In genomic region chr11:16932159-16932558, GRCm38 (mm10) we compare ENCODE assay signal across 23 mouse cellular contexts. TPM values are rescaled to one million over a fixed set of nuclear protein-coding genes. Genes with fewer than 3 reads are reported as not detected.
DNase-seq lines count a peak whose midpoint lies in the region; ATAC-seq and TF ChIP-seq lines count a peak whose summit lies in the region.
"Had no signal": no experiment of that assay in that cellular context is flagged by ENCODE, and none has a peak within 500 bp of the region (broad histone marks: within the 10 kb centered on the region; RNA-seq: fewer than 3 reads in every experiment).

No protein-coding gene starts in this region.

- TF ChIP-seq CTCF in liver, adult 2 months (IDR thresholded peaks at IDR 0.05; ENCODE audit: low read depth, low read length), result no peak
- TF ChIP-seq CTCF in bone marrow macrophage, adult 2 months (IDR thresholded peaks at IDR 0.05; ENCODE audit: low read depth, low read length), result no peak

- H3K9me3 ChIP-seq in liver, embryonic 12.5 days (replicated peaks), result no peaks in the 10 kb centered on the region
- peaks cover 2% of the 10 kb centered on the region; the same call in 1 of the 2 replicates for H3K9me3 ChIP-seq in hindbrain, embryonic 16.5 days (ENCODE audit: control insufficient read depth, low read length)
- H3K9me3 ChIP-seq: embryonic facial prominence, embryonic 12.5 days; forebrain, embryonic 12.5 days; G1E; heart, embryonic 15.5 days; hindbrain, embryonic 10.5 days; hindbrain, embryonic 15.5 days had no signal

- TF ChIP-seq POLR2A in liver, adult 2 months (IDR thresholded peaks at IDR 0.05; ENCODE audit: extremely low read depth, insufficient read depth, low read length), result no peak
- no peak for TF ChIP-seq POLR2A in bone marrow macrophage, adult 2 months (IDR thresholded peaks at IDR 0.05; ENCODE audit: borderline replicate concordance, low read depth, low read length)

- H3K4me3 ChIP-seq in liver, adult 2 months (ENCODE audit: insufficient read depth, low read depth, low read length), result no peak overlapping the region
- H3K4me3 ChIP-seq in liver, embryonic 12.5 days, result no peak overlapping the region
- no peak overlapping the region for H3K4me3 ChIP-seq in bone marrow macrophage, adult 2 months (ENCODE audit: insufficient read depth, low read length)
- no peak overlapping the region for H3K4me3 ChIP-seq in hindbrain, embryonic 16.5 days (ENCODE audit: low read length)
- H3K4me3 ChIP-seq: embryonic facial prominence, embryonic 12.5 days; forebrain, embryonic 12.5 days; heart, adult 2 months; heart, embryonic 15.5 days; hindbrain, embryonic 10.5 days; hindbrain, embryonic 15.5 days had no signal

- no peak for ATAC-seq in liver, embryonic 12.5 days
- peak; percentile 99 for ATAC-seq in megakaryocyte, adult 5-6 weeks (ENCODE audit: poor library complexity, severe bottlenecking)
- ATAC-seq in neutrophil, adult 5-6 weeks (ENCODE audit: extremely low read depth, insufficient number of reproducible peaks, low FRiP score, poor library complexity, severe bottlenecking), result peak; percentile 70; the same call in 1 of the 2 replicates
- ATAC-seq in hindbrain, embryonic 16.5 days, result no peak
- ATAC-seq: forebrain, embryonic 16.5 days; inflammation-experienced regulatory T-cells, adult 6 months had no signal

- no peak overlapping the region for H3K9ac ChIP-seq in liver, adult 2 months (ENCODE audit: low read depth, low read length)
- no peak overlapping the region for H3K9ac ChIP-seq in liver, embryonic 12.5 days
- no peak overlapping the region for H3K9ac ChIP-seq in hindbrain, embryonic 16.5 days (ENCODE audit: low read depth, low read length)
- H3K9ac ChIP-seq: embryonic facial prominence, embryonic 12.5 days; forebrain, embryonic 12.5 days; heart, embryonic 15.5 days; hindbrain, embryonic 15.5 days had no signal

- no peaks in the 10 kb centered on the region for H3K36me3 ChIP-seq in liver, adult 2 months (ENCODE audit: control insufficient read depth, insufficient read depth, low read length)
- no peaks in the 10 kb centered on the region for H3K36me3 ChIP-seq in liver, embryonic 12.5 days
- H3K36me3 ChIP-seq in hindbrain, embryonic 16.5 days (ENCODE audit: control insufficient read depth, insufficient read depth, low read length), result no peaks in the 10 kb centered on the region
- H3K36me3 ChIP-seq: embryonic facial prominence, embryonic 12.5 days; forebrain, embryonic 12.5 days; G1E; heart, embryonic 15.5 days; hindbrain, embryonic 10.5 days; hindbrain, embryonic 15.5 days had no signal

- no peaks in the 10 kb centered on the region for H3K79me2 ChIP-seq in liver, adult 2 months (ENCODE audit: control insufficient read depth, insufficient read depth, low read length)

- no peaks in the 10 kb centered on the region for H3K27me3 ChIP-seq in liver, adult 2 months (ENCODE audit: control insufficient read depth, insufficient read depth, low read length)
- no peaks in the 10 kb centered on the region for H3K27me3 ChIP-seq in liver, embryonic 12.5 days (replicated peaks)
- H3K27me3 ChIP-seq in hindbrain, embryonic 16.5 days (replicated peaks; ENCODE audit: control insufficient read depth, insufficient read depth, low read length), result no peaks in the 10 kb centered on the region
- H3K27me3 ChIP-seq: embryonic facial prominence, embryonic 12.5 days; forebrain, embryonic 12.5 days; heart, embryonic 15.5 days; hindbrain, embryonic 15.5 days had no signal

- no peak overlapping the region for H3K4me2 ChIP-seq in liver, embryonic 12.5 days
- no peak overlapping the region for H3K4me2 ChIP-seq in hindbrain, embryonic 16.5 days (ENCODE audit: low read length)
- H3K4me2 ChIP-seq: embryonic facial prominence, embryonic 12.5 days; forebrain, embryonic 12.5 days; heart, embryonic 11.5 days; heart, embryonic 15.5 days; hindbrain, embryonic 15.5 days had no signal

- no peaks in the 10 kb centered on the region for H3K4me1 ChIP-seq in liver, adult 2 months (ENCODE audit: control insufficient read depth, insufficient read depth, low read length)
- no peaks in the 10 kb centered on the region for H3K4me1 ChIP-seq in liver, embryonic 12.5 days
- peaks cover 2% of the 10 kb centered on the region; the same call in 1 of the 2 replicates for H3K4me1 ChIP-seq in bone marrow macrophage, adult 2 months (ENCODE audit: control insufficient read depth, insufficient read depth, low read length)
- H3K4me1 ChIP-seq in hindbrain, embryonic 16.5 days (ENCODE audit: control insufficient read depth, insufficient read depth, low read depth, low read length), result no peaks in the 10 kb centered on the region
- H3K4me1 ChIP-seq: forebrain, embryonic 12.5 days; heart, embryonic 15.5 days; hindbrain, embryonic 10.5 days; hindbrain, embryonic 15.5 days had no signal

- peak; percentile 24 for DNase-seq in liver, adult 2 months (ENCODE audit: extremely low read depth, low read depth, low spot score)
- DNase-seq in cerebellum, adult 8-10 months, result no peak
- DNase-seq in ovary, postnatal 10 days (ENCODE audit: low spot score), result no peak
- DNase-seq: adrenal gland, postnatal 10 days; cerebellum, adult 18-20 months; cerebellum, postnatal 10 days; gastrocnemius, postnatal 10 days; heart, adult 2 months; heart, postnatal 14 days had no signal

- 87% methylated on average over 3 of the region's 3 CpGs for WGBS in liver, adult 2 months
- WGBS in liver, embryonic 12.5 days (ENCODE audit: insufficient replicate concordance), result 36% methylated on average over 3 of the region's 3 CpGs
- WGBS in hindbrain, embryonic 16.5 days, result 97% methylated on average over 3 of the region's 3 CpGs

- no peak overlapping the region for H3K27ac ChIP-seq in liver, adult 2 months (replicated peaks; ENCODE audit: insufficient read depth, low read depth, low read length)
- H3K27ac ChIP-seq in liver, embryonic 12.5 days, result no peak overlapping the region
- H3K27ac ChIP-seq in bone marrow macrophage, adult 2 months (ENCODE audit: insufficient read depth, low read depth, low read length), result peak overlapping the region; percentile 68
- H3K27ac ChIP-seq in hindbrain, embryonic 16.5 days (ENCODE audit: low read depth, low read length), result no peak overlapping the region
- H3K27ac ChIP-seq: embryonic facial prominence, embryonic 12.5 days; forebrain, embryonic 12.5 days; heart, adult 2 months; heart, embryonic 15.5 days; hindbrain, embryonic 10.5 days; hindbrain, embryonic 15.5 days had no signal

RNA-seq across cellular contexts. Expression of gene Fbxo48, which starts 19.0 kb away (rescaled TPM):
- under 0.01 and 0.27 TPM in 2 replicates for total RNA-seq in liver, adult 2 months (2014; rRNA removed)
- polyA plus RNA-seq in liver, adult 2 months (2012; rRNA removed), result not detected in 2 replicates
- polyA plus RNA-seq in liver, embryonic 12.5 days (2016; fragmentation: Nextera tagmentation; extraction: Ambion mirVana), result 2.5 and 3.2 TPM in 2 replicates
- 3.3 and 4.0 TPM in 2 replicates for polyA plus RNA-seq in bone marrow macrophage, adult 2 months (2012; ENCODE audit: insufficient read depth, insufficient read length, missing spikeins)
- total RNA-seq in megakaryocyte, adult 5-6 weeks (2015), result 10.6 and 11.4 TPM in 2 replicates
- total RNA-seq in megakaryocyte, adult 5-6 weeks (2017), result 11.3 and 12.2 TPM in 2 replicates
- 3.0 and 3.8 TPM in 2 replicates for total RNA-seq in neutrophil, adult 5-6 weeks (2017)
- 0.40 and 0.71 TPM in 2 replicates for polyA plus RNA-seq in hindbrain, embryonic 16.5 days (2015; fragmentation: Nextera tagmentation; extraction: Ambion mirVana)

Comparison
In these comparisons a context has a peak if more than half of its experiments do, and no peak if none do; other contexts are left out.
1. ATAC-seq: peak in megakaryocyte, adult 5-6 weeks (single experiment) and neutrophil, adult 5-6 weeks (single experiment); none in liver, embryonic 12.5 days (single experiment) and hindbrain, embryonic 16.5 days (single experiment).